Mouse (Mus musculus): ENCODE measurements around the gene Borcs6.
"Not testable (repeated sequence)": the region's sequence is repeated elsewhere in the genome, so short reads cannot be mapped to it uniquely, and the experiment has no call there.

Borcs6 gene

DNA sequence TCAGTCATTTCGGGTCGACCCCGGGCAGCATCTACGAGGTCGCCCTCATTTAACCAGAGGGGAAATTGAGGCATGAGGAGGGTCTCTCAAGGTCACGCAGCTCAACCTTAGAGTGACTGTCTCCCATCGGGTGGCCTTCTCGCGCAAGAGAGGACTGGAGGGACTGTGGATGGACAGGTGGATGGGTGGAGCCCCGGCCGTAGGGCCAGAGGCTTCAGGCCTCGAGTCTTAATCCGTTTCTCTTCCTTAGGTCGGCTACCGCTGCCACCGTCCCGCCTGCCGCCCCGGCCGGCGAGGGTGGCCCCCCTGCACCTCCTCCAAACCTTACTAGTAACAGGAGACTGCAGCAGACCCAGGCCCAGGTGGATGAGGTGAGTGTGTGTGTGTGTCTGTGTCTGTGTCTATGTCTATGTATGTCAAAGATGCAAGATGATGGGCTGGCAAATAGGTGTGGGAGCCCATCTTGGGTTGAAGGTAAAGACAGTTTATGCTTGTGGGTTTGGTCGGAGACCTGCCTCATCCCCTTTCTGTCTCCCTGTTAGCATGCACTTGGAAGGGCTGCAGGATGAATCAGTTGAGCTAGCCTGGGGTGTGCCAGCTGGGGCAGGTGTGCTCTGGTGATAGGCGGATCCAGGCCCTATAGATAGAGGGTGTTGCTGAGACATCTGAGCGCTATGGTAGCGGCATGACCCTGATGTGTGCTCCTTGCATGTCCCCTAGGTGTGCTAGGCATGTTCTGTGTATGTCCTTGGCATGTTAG is 29.5 kb downstream of the Borcs6 start:
- no peak for DNase-seq (ENCODE audit: low spot score in 2 of 2)

DNA sequence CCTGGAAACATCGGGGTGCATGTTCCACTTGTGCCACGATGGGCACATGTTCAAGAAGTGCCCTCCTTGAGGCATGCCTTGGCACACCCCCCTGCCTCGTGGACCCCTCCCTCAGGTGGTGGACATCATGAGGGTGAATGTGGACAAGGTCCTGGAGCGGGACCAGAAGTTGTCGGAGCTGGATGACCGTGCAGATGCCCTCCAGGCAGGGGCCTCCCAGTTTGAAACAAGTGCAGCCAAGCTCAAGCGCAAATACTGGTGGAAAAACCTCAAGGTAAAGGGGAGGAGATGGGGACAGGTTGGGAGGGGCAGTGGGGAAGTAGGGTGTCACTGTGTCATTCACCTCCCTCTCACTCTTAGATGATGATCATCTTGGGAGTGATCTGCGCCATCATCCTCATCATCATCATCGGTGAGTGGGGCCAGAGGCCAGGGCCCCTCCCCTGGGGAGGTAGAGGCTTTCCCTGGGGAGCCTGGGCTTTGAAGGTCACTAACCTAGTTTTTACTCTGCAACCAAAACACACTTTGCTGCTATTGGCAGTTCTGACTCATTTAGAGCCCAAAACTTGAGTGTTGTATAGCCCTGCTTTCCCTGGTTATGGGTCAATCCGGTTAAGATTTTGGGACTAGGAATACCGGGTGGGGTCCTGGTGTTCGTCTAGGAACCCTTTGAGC is 30.2 kb downstream of the Borcs6 start:
- DNase-seq (ENCODE audit: low spot score in 2 of 2) = no peak

- DNase-seq (ENCODE audit: low spot score in 2 of 2) = no peak
Observed at GRCm38 (mm10) chr11:69090367-69090766, 30.9 kb downstream of the Borcs6 start.

DNA sequence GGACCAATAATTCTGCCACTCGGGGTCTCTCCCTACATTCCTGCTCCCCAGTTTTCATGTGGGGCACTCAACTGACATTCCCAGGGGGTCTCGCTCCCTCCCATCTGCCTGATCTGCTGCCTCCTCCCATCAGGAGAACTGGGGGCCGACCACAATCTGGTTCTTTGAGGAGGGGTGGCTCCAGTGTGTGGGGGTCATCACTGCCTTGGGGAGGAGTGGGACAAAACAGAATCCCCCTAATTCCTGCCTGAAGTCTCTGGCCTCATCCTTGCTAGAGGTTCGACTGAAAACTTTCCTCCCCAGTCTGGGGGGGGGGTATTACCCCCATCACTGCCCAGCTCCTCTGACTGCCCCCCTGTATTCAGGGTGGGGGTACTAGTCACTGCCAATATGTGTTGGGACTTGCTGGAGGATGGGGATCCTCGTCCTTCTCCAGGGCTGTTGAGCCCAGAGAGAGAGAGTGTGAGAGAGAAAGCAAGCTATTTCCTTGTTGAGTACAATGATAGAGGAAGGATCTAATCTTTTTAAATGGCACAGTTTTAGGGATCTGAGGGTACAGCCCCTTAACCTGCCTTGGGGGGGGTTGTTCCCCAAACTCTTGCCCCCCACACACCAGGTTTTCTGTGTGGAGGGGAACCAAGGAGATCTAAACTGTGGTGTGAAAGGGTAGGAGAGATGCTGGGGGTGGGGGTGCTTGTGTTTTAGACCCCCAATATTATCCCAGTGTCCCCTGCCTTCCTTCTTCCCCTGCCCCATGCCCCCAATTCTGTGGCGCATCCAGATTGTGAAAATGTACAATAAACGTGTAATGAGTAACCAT is 32.3 kb downstream of the Borcs6 start:
- no peak for DNase-seq (ENCODE audit: low spot score in 2 of 2)

DNA sequence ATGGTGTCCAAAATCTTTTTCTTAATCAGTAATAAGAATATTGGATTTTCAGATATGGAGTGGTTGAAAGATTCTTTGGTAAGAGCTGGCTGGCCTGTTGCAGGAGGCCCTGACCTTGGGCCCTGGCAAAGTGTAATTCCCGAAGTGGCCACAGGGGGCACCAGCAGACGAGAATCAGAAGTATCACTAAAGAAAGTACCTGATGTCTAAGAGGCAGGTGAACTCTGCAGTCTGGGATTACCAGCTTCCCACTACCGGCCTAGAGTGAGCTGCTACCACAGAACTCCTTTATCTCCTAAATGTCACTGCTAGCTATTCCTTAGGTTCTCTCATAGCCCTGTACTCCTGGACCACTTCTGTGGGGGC is 32.9 kb downstream of the Borcs6 start:
- peak; percentile 66 to 89 for DNase-seq (ENCODE audit: low spot score in 2 of 2)

GRCm38 (mm10) chr11:69092871-69093270 is 33.4 kb downstream of the Borcs6 start:
- DNase-seq (ENCODE audit: low spot score in 2 of 2) = no peak

DNA sequence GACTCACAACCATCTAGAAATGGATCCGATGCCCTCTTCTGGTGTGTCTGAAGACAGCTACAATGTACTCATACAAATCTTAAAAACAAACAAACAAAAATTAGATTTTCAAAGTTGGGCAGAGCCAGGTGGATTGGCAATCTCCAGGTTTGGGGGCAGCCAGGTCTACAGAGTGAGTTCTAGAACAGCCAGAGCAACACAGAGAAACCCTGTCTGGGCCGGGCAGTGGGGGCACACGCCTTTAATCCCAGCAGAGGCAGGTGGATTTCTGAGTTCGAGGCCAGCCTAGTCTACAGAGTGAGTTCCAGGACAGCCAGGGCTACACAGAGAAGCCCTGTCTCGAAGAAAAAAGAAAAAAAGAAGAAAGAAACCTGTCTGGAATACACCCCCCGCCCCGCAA is 34.3 kb downstream of the Borcs6 start:
- DNase-seq (ENCODE audit: low spot score in 2 of 2) = not testable (repeated sequence)

- peak; percentile 98 to 99 for DNase-seq (ENCODE audit: low spot score in 2 of 2)
Observed at GRCm38 (mm10) chr11:69094697-69095429, 35.3 kb downstream of the Borcs6 start, which contains the start of gene Per1. Gene Per1 (plus strand): TSS chr11:69095217.

- DNase-seq (ENCODE audit: low spot score in 2 of 2) = no peak
Observed at GRCm38 (mm10) chr11:69095511-69096231, 36.2 kb downstream of the Borcs6 start.

DNA sequence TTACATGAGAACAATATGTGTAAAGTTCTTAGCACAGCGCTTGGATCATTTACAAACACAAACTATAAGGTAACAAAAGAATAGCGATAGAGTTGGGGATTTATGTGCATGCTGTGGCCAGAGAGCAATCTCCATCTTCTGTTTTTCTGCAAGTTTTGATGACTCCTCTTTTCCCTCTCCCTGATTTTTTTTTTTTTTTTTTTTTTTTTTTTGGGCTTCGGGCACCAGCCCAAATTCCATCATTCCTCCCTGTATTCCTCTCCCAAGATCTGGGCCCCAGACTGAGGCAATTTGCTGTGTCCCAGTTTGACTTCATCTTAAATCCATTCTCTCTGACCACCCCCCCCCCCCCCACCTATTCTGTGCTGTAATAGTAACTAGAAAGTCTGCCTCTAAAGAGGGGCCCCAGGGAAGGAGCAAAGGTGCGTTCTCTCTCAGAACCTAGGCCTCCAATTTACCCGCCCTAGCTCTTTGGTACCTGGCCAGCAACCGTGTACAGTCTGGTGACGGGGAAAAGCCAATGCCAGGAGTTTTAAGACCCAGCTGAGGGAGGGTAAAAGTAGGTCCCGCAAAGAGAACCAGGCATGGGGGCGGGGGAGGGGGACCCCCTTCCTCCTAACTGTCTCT is 37.0 kb downstream of the Borcs6 start:
- no peak for DNase-seq (ENCODE audit: low spot score in 2 of 2)

DNA sequence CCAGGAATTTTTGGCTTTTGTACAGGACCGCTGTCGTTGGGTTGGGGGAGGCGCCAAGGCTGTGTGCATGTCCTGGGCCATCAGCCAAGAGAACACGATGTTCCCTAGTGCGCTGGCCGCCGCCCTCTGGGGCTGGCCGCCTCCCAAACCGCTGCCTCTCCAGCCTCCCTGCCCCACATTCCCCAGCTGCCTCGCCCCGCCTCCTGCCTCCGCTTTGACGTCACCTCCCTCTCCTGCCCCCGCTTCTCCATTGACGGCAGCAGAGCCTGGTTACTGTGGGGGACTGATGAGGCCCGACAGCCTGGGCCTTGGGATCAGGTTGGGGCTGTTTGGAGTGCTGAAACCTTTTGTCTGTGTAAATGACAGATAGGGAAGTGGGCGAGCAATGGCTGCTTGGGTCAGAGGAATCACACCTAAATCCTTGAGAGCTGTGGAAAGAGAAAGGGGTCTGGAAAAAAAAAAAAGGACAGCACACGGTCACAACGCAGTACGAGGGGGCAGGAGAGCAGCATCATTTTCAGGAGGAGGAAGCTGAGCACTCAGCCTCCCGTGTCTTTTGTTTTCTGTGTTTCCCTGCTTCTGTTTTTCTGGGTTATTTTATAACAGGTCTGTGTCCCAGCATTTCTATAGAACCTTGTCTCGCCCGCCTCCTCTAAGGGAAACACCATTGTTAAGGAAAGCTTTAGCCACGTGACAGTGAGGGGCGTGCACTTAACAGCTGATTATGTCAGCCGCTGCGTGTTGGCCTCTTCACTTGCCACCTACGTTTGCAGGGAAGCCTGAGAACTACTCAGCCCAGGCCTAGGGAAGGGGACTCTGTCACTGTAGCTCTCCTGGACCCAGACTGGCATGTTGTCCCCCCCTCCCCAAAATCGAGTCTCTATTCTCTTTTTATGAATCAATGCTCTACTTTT is 37.7 kb downstream of the Borcs6 start:
- peak; percentile 99 to 100 for DNase-seq (ENCODE audit: low spot score in 2 of 2)

DNA sequence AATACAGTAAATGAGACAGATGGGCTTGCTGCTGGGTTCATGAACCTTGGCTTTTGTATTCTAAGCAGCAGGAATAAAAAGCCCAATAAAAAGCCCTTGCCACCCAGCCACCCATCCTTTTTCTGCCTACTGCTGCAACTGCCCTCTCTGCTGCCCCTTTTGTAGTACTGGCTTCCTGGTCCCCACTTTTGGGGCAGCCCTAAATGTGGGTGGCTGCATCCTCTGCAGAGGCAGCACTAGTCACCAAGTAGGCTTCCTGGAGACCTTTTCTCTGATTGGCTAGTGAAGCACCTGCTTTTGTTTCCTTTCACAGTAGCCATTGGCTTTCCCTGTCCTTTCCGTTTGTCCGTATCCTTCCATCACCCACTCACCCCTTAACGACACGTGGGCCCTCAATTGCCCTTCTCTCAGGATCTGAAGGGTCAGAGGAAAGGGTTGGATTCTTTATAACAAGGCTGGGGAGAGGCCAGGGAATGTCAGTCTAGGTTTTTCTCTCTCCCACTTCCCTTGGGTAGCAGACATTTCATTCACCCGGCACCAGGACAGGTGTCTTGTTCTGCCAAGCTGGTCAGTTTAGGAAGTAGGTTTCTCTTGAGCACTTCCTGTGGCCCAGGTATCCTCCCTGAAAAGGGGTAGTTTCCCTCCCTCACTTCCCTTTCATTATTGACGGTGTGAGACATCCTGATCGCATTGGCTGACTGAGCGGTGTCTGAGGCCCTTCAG is 38.7 kb downstream of the Borcs6 start:
- no peak for DNase-seq (ENCODE audit: low spot score in 2 of 2)

- peak; percentile 93 to 95 for DNase-seq (ENCODE audit: low spot score in 2 of 2)
Observed at GRCm38 (mm10) chr11:69098762-69099091, 39.2 kb downstream of the Borcs6 start.

DNA sequence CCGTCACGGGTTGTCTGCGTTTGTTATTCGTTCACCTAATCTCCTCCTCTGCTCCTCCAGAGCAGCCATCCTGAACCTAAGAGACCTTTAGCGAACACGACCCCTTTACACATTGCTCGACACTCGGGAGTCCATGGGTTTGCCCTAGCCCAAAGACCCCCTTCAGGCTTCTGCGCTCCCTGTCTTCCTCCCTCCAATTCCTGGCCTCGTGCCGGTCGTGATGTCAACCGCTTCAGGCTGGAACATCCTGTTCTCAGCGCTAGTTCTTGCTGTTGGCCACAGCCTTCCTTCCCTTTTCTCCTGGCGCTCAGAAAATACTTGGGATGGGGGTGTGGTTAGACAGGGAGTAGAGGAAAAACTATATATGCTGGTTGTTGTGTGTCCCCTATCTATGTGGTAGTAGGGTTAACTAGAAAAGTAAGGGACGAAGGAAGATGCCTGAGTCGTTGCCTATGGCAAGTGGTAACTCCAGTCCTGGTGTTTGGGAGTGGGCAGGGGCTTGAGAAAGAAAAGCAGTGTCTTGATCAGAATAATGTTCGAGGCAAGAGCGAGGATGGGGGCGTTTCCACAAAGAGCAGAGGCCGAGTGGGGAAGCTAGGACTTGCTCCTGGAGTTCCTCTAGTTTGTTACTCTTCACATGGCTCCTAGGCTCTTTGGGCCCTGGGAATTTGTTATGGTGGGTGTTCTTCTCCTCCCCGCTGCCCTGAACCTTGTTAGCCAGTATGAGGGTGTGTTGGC is 39.8 kb downstream of the Borcs6 start:
- DNase-seq (ENCODE audit: low spot score in 2 of 2) = peak; percentile 80 to 81

DNA sequence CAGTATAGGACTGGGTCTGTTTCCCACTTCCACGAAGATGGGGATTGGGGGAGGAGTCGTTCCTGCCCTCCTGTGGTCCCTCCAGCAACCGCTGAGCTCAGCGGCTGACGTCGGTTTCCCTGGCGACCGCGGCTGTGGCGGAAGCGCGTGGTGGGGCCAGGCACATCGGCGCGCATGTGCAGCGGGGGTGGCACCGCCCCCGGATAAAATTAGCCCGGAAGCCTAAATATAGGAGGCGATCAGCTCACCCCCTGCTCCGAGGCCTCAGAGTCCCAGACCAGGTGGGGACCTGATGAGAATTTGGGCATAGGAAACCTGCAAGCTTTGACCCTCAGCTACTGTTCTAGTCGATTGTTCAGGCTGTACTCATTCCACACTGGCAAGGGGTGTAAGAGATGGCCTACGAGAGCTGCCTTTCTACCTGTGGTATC is 40.4 kb downstream of the Borcs6 start:
- peak; percentile 84 to 92 for DNase-seq (ENCODE audit: low spot score in 2 of 2)

GRCm38 (mm10) chr11:69100639-69101360 is 41.3 kb downstream of the Borcs6 start:
- DNase-seq (ENCODE audit: low spot score in 2 of 2) = no peak

DNA sequence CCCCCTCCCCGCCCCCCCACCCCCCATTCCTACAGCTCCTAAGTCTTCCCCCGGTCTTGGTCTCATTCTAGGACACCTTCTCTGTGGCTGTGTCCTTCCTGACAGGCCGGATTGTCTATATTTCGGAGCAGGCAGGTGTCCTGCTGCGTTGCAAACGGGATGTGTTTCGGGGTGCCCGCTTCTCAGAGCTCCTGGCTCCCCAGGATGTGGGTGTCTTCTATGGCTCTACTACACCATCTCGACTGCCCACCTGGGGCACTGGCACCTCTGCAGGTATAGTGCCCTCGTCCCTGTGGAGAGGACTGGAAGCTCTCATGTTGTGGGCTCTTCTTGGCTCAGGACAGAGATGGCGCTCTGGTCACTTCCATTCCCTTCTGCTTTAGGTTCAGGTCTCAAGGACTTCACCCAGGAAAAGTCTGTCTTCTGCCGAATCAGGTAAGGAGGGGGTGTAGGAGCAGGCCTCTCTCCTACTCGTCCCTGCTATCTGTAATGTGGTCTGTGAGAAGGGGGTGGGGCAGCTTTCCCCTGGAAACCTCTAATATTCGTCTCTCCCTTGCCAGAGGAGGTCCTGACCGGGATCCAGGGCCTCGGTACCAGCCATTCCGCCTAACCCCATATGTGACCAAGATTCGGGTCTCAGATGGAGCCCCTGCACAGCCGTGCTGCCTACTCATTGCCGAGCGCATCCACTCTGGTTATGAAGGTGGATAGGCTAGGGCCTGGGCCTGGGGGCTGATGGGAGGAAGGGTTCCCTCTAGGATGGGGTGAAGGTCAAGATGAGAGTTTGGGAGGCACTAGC is 42.3 kb downstream of the Borcs6 start:
- DNase-seq (ENCODE audit: low spot score in 2 of 2) = no peak
